In genomic region chr13:119648891-119649698, GRCm38 (mm10) we compare ENCODE assay signal across 11 mouse cellular contexts. TPM values are rescaled to one million over a fixed set of nuclear protein-coding genes. Genes with fewer than 3 reads are reported as not detected.
DNase-seq lines count a peak whose midpoint lies in the region; ATAC-seq and TF ChIP-seq lines count a peak whose summit lies in the region.
"Had no signal": no experiment of that assay in that cellular context is flagged by ENCODE, and none has a peak within 500 bp of the region (broad histone marks: within the 10 kb centered on the region; RNA-seq: fewer than 3 reads in every experiment).

No protein-coding gene starts in this region.

- no peaks in the 10 kb centered on the region for H3K9me3 ChIP-seq in embryonic facial prominence, embryonic 13.5 days
- H3K9me3 ChIP-seq in embryonic facial prominence, embryonic 10.5 days, result no peaks in the 10 kb centered on the region
- no peaks in the 10 kb centered on the region for H3K9me3 ChIP-seq in midbrain, embryonic 13.5 days
- H3K9me3 ChIP-seq in midbrain, embryonic 11.5 days (ENCODE audit: control insufficient read depth, low read length), result no peaks in the 10 kb centered on the region
- H3K9me3 ChIP-seq: midbrain, embryonic 12.5 days had no signal

- 0 out of 2 replicates have a peak overlapping the region, but pooled peaks have one; percentile 18 for H3K4me2 ChIP-seq in embryonic facial prominence, embryonic 13.5 days
- 0 out of 2 replicates have a peak overlapping the region, but pooled peaks have one; percentile 22 for H3K4me2 ChIP-seq in midbrain, embryonic 13.5 days (replicated peaks)
- no peak overlapping the region for H3K4me2 ChIP-seq in midbrain, embryonic 11.5 days
- H3K4me2 ChIP-seq: midbrain, embryonic 12.5 days had no signal

- H3K36me3 ChIP-seq in embryonic facial prominence, embryonic 13.5 days, result no peaks in the 10 kb centered on the region
- no peaks in the 10 kb centered on the region for H3K36me3 ChIP-seq in embryonic facial prominence, embryonic 10.5 days (replicated peaks)
- no peaks in the 10 kb centered on the region for H3K36me3 ChIP-seq in midbrain, embryonic 13.5 days
- no peaks in the 10 kb centered on the region for H3K36me3 ChIP-seq in midbrain, embryonic 11.5 days (ENCODE audit: control insufficient read depth, insufficient read depth, low read length)
- H3K36me3 ChIP-seq: midbrain, embryonic 12.5 days had no signal

- H3K4me1 ChIP-seq in embryonic facial prominence, embryonic 13.5 days, result no peaks in the 10 kb centered on the region
- H3K4me1 ChIP-seq in embryonic facial prominence, embryonic 10.5 days, result no peaks in the 10 kb centered on the region
- H3K4me1 ChIP-seq in midbrain, embryonic 13.5 days (replicated peaks), result no peaks in the 10 kb centered on the region
- H3K4me1 ChIP-seq in midbrain, embryonic 11.5 days (ENCODE audit: control insufficient read depth, insufficient read depth, low read length), result no peaks in the 10 kb centered on the region
- no peaks in the 10 kb centered on the region for H3K4me1 ChIP-seq in cerebellum, adult 2 months (ENCODE audit: control insufficient read depth, insufficient read depth, low read length)
- H3K4me1 ChIP-seq: midbrain, embryonic 12.5 days had no signal

- no peak for TF ChIP-seq POLR2A in cerebellum, adult 2 months (IDR thresholded peaks at IDR 0.05; ENCODE audit: borderline replicate concordance, insufficient read depth, low read length)

- ATAC-seq in embryonic facial prominence, embryonic 13.5 days (ENCODE audit: insufficient number of reproducible peaks, insufficient read depth, low FRiP score, low TSS enrichment, low read depth), result no peak
- peak; percentile 14; the same call in 1 of the 2 replicates for ATAC-seq in midbrain, embryonic 13.5 days
- no peak for ATAC-seq in midbrain, embryonic 11.5 days (ENCODE audit: low FRiP score)

- DNase-seq in embryonic facial prominence, embryonic 10.5 days (ENCODE audit: low spot score), result no peak
- no peak for DNase-seq in midbrain, embryonic 11.5 days (ENCODE audit: low spot score, missing footprints)
- peak; percentile 27 to 38 for DNase-seq in layer of hippocampus, postnatal 36 days
- DNase-seq in right cerebral cortex, postnatal 14 days, result peak; percentile 23
- DNase-seq in embryo, embryonic 11 days, result no peak
- no peak for DNase-seq in cerebellum, adult 2 months
- DNase-seq: cerebellum, postnatal 10 days had no signal

- 0 out of 2 replicates have a peak overlapping the region, but pooled peaks have one; percentile 6 for H3K9ac ChIP-seq in embryonic facial prominence, embryonic 13.5 days
- H3K9ac ChIP-seq in midbrain, embryonic 13.5 days (replicated peaks), result no peak overlapping the region
- no peak overlapping the region for H3K9ac ChIP-seq in midbrain, embryonic 11.5 days (ENCODE audit: low read length)
- H3K9ac ChIP-seq: liver, embryonic 14.5 days; midbrain, embryonic 12.5 days had no signal

- H3K27ac ChIP-seq in embryonic facial prominence, embryonic 13.5 days, result no peak overlapping the region
- H3K27ac ChIP-seq in embryonic facial prominence, embryonic 10.5 days (replicated peaks), result no peak overlapping the region
- 0 out of 2 replicates have a peak overlapping the region, but pooled peaks have one; percentile 19 for H3K27ac ChIP-seq in midbrain, embryonic 13.5 days
- no peak overlapping the region for H3K27ac ChIP-seq in midbrain, embryonic 11.5 days (ENCODE audit: low read depth, low read length)
- no peak overlapping the region for H3K27ac ChIP-seq in cerebellum, adult 2 months (ENCODE audit: insufficient read depth, low read length)
- H3K27ac ChIP-seq: liver, embryonic 14.5 days; midbrain, embryonic 12.5 days had no signal

- no peaks in the 10 kb centered on the region for H3K27me3 ChIP-seq in embryonic facial prominence, embryonic 13.5 days
- H3K27me3 ChIP-seq in embryonic facial prominence, embryonic 10.5 days (replicated peaks; ENCODE audit: low read depth, poor library complexity, severe bottlenecking), result no peaks in the 10 kb centered on the region
- no peaks in the 10 kb centered on the region for H3K27me3 ChIP-seq in midbrain, embryonic 13.5 days
- H3K27me3 ChIP-seq in midbrain, embryonic 11.5 days (ENCODE audit: control insufficient read depth, insufficient read depth, low read length), result no peaks in the 10 kb centered on the region
- no peaks in the 10 kb centered on the region for H3K27me3 ChIP-seq in cerebellum, adult 2 months (ENCODE audit: control insufficient read depth, insufficient read depth, low read length)
- H3K27me3 ChIP-seq: midbrain, embryonic 12.5 days had no signal

- H3K4me3 ChIP-seq in embryonic facial prominence, embryonic 13.5 days, result no peak overlapping the region
- H3K4me3 ChIP-seq in embryonic facial prominence, embryonic 10.5 days, result no peak overlapping the region
- no peak overlapping the region for H3K4me3 ChIP-seq in midbrain, embryonic 13.5 days (replicated peaks)
- no peak overlapping the region for H3K4me3 ChIP-seq in midbrain, embryonic 11.5 days (ENCODE audit: low read depth, low read length)
- H3K4me3 ChIP-seq in cerebellum, adult 2 months (replicated peaks; ENCODE audit: insufficient read depth, low read depth, low read length), result no peak overlapping the region
- H3K4me3 ChIP-seq: midbrain, embryonic 12.5 days had no signal

- TF ChIP-seq CTCF in cerebellum, adult 2 months (IDR thresholded peaks at IDR 0.05; ENCODE audit: borderline replicate concordance, insufficient read depth, low read depth, low read length), result no peak

- 56% methylated on average over 15 of the region's 15 CpGs for WGBS in embryonic facial prominence, embryonic 13.5 days
- whole genome bisulfite sequencing in embryonic facial prominence, embryonic 10.5 days, result 76% methylated on average over 15 of the region's 15 CpGs
- WGBS in midbrain, embryonic 13.5 days, result 54% methylated on average over 15 of the region's 15 CpGs
- 74% methylated on average over 15 of the region's 15 CpGs for WGBS in midbrain, embryonic 11.5 days
- WGBS in cerebellum, adult 2 months, result 38% methylated on average over 15 of the region's 15 CpGs

RNA-seq across cellular contexts. Expression of gene Ccl28, which starts 25.5 kb away (rescaled TPM):
- polyA plus RNA-seq in embryonic facial prominence, embryonic 13.5 days (2015; fragmentation: Nextera tagmentation; extraction: Ambion mirVana), result 0.31 and 0.34 TPM in 2 replicates
- polyA plus RNA-seq in embryonic facial prominence, embryonic 10.5 days (2016; fragmentation: Nextera tagmentation; extraction: Ambion mirVana), result 0.10 TPM in 1 of 2 replicates, not detected in the other
- 0.13 and 0.57 TPM in 2 replicates for polyA plus RNA-seq in midbrain, embryonic 13.5 days (2015; fragmentation: Nextera tagmentation; extraction: Ambion mirVana)
- 0.10 and 0.17 TPM in 2 replicates for polyA plus RNA-seq in midbrain, embryonic 11.5 days (2014; fragmentation: Nextera tagmentation; extraction: Ambion mirVana)
- 1 to 10 TPM; 1.0 to 1.7 TPM for total RNA-seq in layer of hippocampus, postnatal 36 days (2021)
- 0.24 and 0.47 TPM in 2 replicates for polyA plus RNA-seq in cerebellum, adult 2 months (2012; rRNA removed)

RNA-seq across cellular contexts. Expression of gene Hmgcs1, which starts 41.1 kb away (rescaled TPM):
- 156 and 161 TPM in 2 replicates for polyA plus RNA-seq in embryonic facial prominence, embryonic 13.5 days (2015; fragmentation: Nextera tagmentation; extraction: Ambion mirVana)
- 245 and 273 TPM in 2 replicates for polyA plus RNA-seq in embryonic facial prominence, embryonic 10.5 days (2016; fragmentation: Nextera tagmentation; extraction: Ambion mirVana)
- polyA plus RNA-seq in midbrain, embryonic 13.5 days (2015; fragmentation: Nextera tagmentation; extraction: Ambion mirVana), result 455 and 504 TPM in 2 replicates
- polyA plus RNA-seq in midbrain, embryonic 11.5 days (2014; fragmentation: Nextera tagmentation; extraction: Ambion mirVana), result 516 and 569 TPM in 2 replicates
- total RNA-seq in layer of hippocampus, postnatal 36 days (2021), result 100 to 1,000 TPM; 217 to 241 TPM
- polyA plus RNA-seq in cerebellum, adult 2 months (2012; rRNA removed), result 148 and 162 TPM in 2 replicates

Comparison
In these comparisons a context has a peak if more than half of its experiments do, and no peak if none do; other contexts are left out.
1. DNase-seq: peak in layer of hippocampus, postnatal 36 days (2 of 2) and right cerebral cortex, postnatal 14 days (single experiment); none in embryonic facial prominence, embryonic 10.5 days (single experiment), midbrain, embryonic 11.5 days (single experiment), embryo, embryonic 11 days (single experiment) and cerebellum, adult 2 months (0 of 2).